Mouse (Mus musculus) limb, embryonic 12.5 days (tissue): ENCODE measurements around the gene Sdsl. TPM values are rescaled to one million over a fixed set of nuclear protein-coding genes. Genes with fewer than 3 reads are reported as not detected.

ENCODE experiments used
- ATAC-seq: fragments of 200-750 bp; cut with Nextera tagmentation; 2 replicates; pipeline ENCODE4 v1.8.0; 2017; ENCODE audit warnings: low read depth, moderate TSS enrichment; ENCODE audit not compliant: insufficient number of reproducible peaks, insufficient read depth, low FRiP score, low TSS enrichment
- H3K27ac ChIP-seq: fragments of 300-500 bp; sonication (generic); 2 replicates; pipeline ENCODE4 v1.5.1; 2016; ENCODE audit warnings: mild to moderate bottlenecking, moderate library complexity
- H3K27me3 ChIP-seq: fragments of 300-500 bp; sonication (generic); 2 replicates; pipeline ENCODE4 v1.6.1; 2016; ENCODE audit warnings: mild to moderate bottlenecking, moderate library complexity
- H3K36me3 ChIP-seq: fragments of 300-500 bp; sonication (generic); 2 replicates; pipeline ENCODE4 v1.6.1; 2016; ENCODE audit warnings: mild to moderate bottlenecking, moderate library complexity
- H3K4me1 ChIP-seq: fragments of 300-500 bp; sonication (generic); replicated peaks from 2 replicates; pipeline ENCODE4 v1.6.1; 2016
- H3K4me2 ChIP-seq: fragments of 300-500 bp; sonication (generic); 2 replicates; pipeline ENCODE4 v1.6.1; 2016; ENCODE audit warnings: mild to moderate bottlenecking, moderate library complexity
- H3K4me3 ChIP-seq: fragments of 300-500 bp; sonication (generic); replicated peaks from 2 replicates; pipeline ENCODE4 v1.5.1; 2016; ENCODE audit warnings: mild to moderate bottlenecking
- H3K9ac ChIP-seq: fragments of 300-500 bp; sonication (generic); replicated peaks from 2 replicates; pipeline ENCODE4 v1.6.1; 2016; ENCODE audit warnings: mild to moderate bottlenecking, moderate library complexity
- H3K9me3 ChIP-seq: fragments of 300-500 bp; sonication (generic); 2 replicates; pipeline ENCODE4 v1.6.1; 2016; ENCODE audit warnings: mild to moderate bottlenecking, moderate library complexity
- WGBS: fragments of 180-500 bp; shearing (Covaris S2); methylation state at CpG from one replicate; pipeline ENCODE4 v1.1.7; 2016; 5-methylcytosine and 5-hydroxymethylcytosine counted together
- polyA plus RNA-seq: library from polyadenylated mRNA; unstranded; fragments of >200 nt; fragmentation: Nextera tagmentation; extraction: Ambion mirVana; gene quantifications from 2 replicates; pipeline ENCODE4 v1.2.1, GENCODE M21; 2016

Gene Sdsl
- polyA plus RNA-seq, 1 experiment from 2014 or later, result 3.6 TPM

- Histone ChIP-seq H3K4me1 (peaks cover 4% of the 10 kb centered on the region; the same call in 1 of the 2 replicates), H3K27me3 (peaks cover 12% of the 10 kb centered on the region), H3K27ac (no peak overlapping the region; the same call in 1 of the 2 replicates), H3K9me3 (no peaks in the 10 kb centered on the region), H3K36me3 (no peaks in the 10 kb centered on the region), H3K4me2 (no peak overlapping the region), H3K4me3 (no peak overlapping the region), H3K9ac (no peak overlapping the region)
- ATAC-seq, result no peak
- WGBS, result 44% methylated on average over 4 of the region's 4 CpGs
Observed at GRCm38 (mm10) chr5:120471538-120471937, 1.1 kb downstream of the Sdsl start.

- WGBS, result 82% methylated on average over 6 of the region's 6 CpGs
- Histone ChIP-seq H3K27me3 (0 out of 2 replicates have a peak, but pooled peaks cover 4% of the 10 kb centered on the region), H3K9ac (no peak overlapping the region), H3K4me2 (no peak overlapping the region), H3K36me3 (no peaks in the 10 kb centered on the region), H3K4me1 (peaks cover 4% of the 10 kb centered on the region; the same call in 1 of the 2 replicates), H3K9me3 (0 out of 2 replicates have a peak, but pooled peaks cover 6% of the 10 kb centered on the region), H3K4me3 (no peak overlapping the region), H3K27ac (no peak overlapping the region)
- no peak for ATAC-seq
Observed at GRCm38 (mm10) chr5:120468830-120469229, 3.8 kb downstream of the Sdsl start.

- H3K4me1 ChIP-seq, result peaks cover 4% of the 10 kb centered on the region; the same call in 1 of the 2 replicates
- H3K9ac ChIP-seq, result no peak overlapping the region
- no peak overlapping the region for H3K4me2 ChIP-seq
- no peak overlapping the region for H3K27ac ChIP-seq
- 69% methylated on average over 5 of the region's 5 CpGs for WGBS
- ATAC-seq, result no peak
- H3K4me3 ChIP-seq, result no peak overlapping the region
- H3K36me3 ChIP-seq, result no peaks in the 10 kb centered on the region
- H3K27me3 ChIP-seq, result peaks cover 5% of the 10 kb centered on the region; the same call in 1 of the 2 replicates
- H3K9me3 ChIP-seq, result 0 out of 2 replicates have a peak, but pooled peaks cover 6% of the 10 kb centered on the region
Observed at GRCm38 (mm10) chr5:120468336-120468735, 4.3 kb downstream of the Sdsl start.

GRCm38 (mm10) chr5:120467026-120467425 lies 5.6 kb downstream of the Sdsl start:
- Histone ChIP-seq H3K27me3 (peaks cover 13% of the 10 kb centered on the region), H3K4me1 (peaks cover 4% of the 10 kb centered on the region; the same call in 1 of the 2 replicates), H3K27ac (no peak overlapping the region), H3K9me3 (0 out of 2 replicates have a peak, but pooled peaks cover 6% of the 10 kb centered on the region), H3K4me2 (peak overlapping the region; percentile 33), H3K4me3 (no peak overlapping the region), H3K9ac (0 out of 2 replicates have a peak overlapping the region, but pooled peaks have one; percentile 1), H3K36me3 (no peaks in the 10 kb centered on the region)
- no peak for ATAC-seq
- 6% methylated on average over 4 of the region's 4 CpGs for WGBS

- Histone ChIP-seq H3K4me2 (no peak overlapping the region), H3K9me3 (0 out of 2 replicates have a peak, but pooled peaks cover 6% of the 10 kb centered on the region), H3K4me3 (no peak overlapping the region), H3K27ac (no peak overlapping the region), H3K36me3 (no peaks in the 10 kb centered on the region), H3K9ac (no peak overlapping the region), H3K4me1 (no peaks in the 10 kb centered on the region), H3K27me3 (peaks cover 23% of the 10 kb centered on the region)
- no peak for ATAC-seq
- WGBS, result 96% methylated on average over 6 of the region's 6 CpGs
Observed at GRCm38 (mm10) chr5:120465860-120466259, 6.8 kb downstream of the Sdsl start.

GRCm38 (mm10) chr5:120465062-120465461 lies 7.5 kb downstream of the Sdsl start:
- Histone ChIP-seq H3K4me1 (no peaks in the 10 kb centered on the region), H3K9me3 (0 out of 2 replicates have a peak, but pooled peaks cover 6% of the 10 kb centered on the region), H3K9ac (no peak overlapping the region), H3K4me3 (no peak overlapping the region), H3K27me3 (peaks cover 24% of the 10 kb centered on the region), H3K27ac (no peak overlapping the region), H3K4me2 (no peak overlapping the region), H3K36me3 (no peaks in the 10 kb centered on the region)
- ATAC-seq, result no peak
- 40% methylated on average over 5 of the region's 5 CpGs for WGBS

GRCm38 (mm10) chr5:120464321-120464720 lies 8.3 kb downstream of the Sdsl start:
- H3K4me1 ChIP-seq, result no peaks in the 10 kb centered on the region
- H3K9ac ChIP-seq, result no peak overlapping the region
- 0 out of 2 replicates have a peak, but pooled peaks cover 6% of the 10 kb centered on the region for H3K9me3 ChIP-seq
- no peak overlapping the region for H3K27ac ChIP-seq
- no peak overlapping the region for H3K4me3 ChIP-seq
- WGBS, result 80% methylated on average over 4 of the region's 4 CpGs
- peaks cover 29% of the 10 kb centered on the region for H3K27me3 ChIP-seq
- ATAC-seq, result no peak
- H3K4me2 ChIP-seq, result no peak overlapping the region
- no peaks in the 10 kb centered on the region for H3K36me3 ChIP-seq

- WGBS, result 72% methylated on average over 15 of the region's 15 CpGs
Observed at GRCm38 (mm10) chr5:120461902-120462301, 10.7 kb downstream of the Sdsl start.

GRCm38 (mm10) chr5:120459133-120459532 lies 13.5 kb downstream of the Sdsl start:
- no peaks in the 10 kb centered on the region for H3K36me3 ChIP-seq
- H3K4me3 ChIP-seq, result no peak overlapping the region
- ATAC-seq, result no peak
- H3K27ac ChIP-seq, result no peak overlapping the region
- H3K4me2 ChIP-seq, result no peak overlapping the region
- no peak overlapping the region for H3K9ac ChIP-seq
- H3K9me3 ChIP-seq, result no peaks in the 10 kb centered on the region
- H3K27me3 ChIP-seq, result peaks cover 76% of the 10 kb centered on the region
- H3K4me1 ChIP-seq, result peaks cover 5% of the 10 kb centered on the region
- 83% methylated on average over 10 of the region's 10 CpGs for WGBS

More at GRCm38 (mm10) chr5:120461902-120462301, 10.7 kb downstream of the Sdsl start:
- Histone ChIP-seq H3K36me3 (no peaks in the 10 kb centered on the region), H3K4me1 (no peaks in the 10 kb centered on the region), H3K27ac (no peak overlapping the region), H3K9me3 (0 out of 2 replicates have a peak, but pooled peaks cover 6% of the 10 kb centered on the region), H3K4me2 (no peak overlapping the region), H3K9ac (no peak overlapping the region), H3K27me3 (peaks cover 49% of the 10 kb centered on the region), H3K4me3 (no peak overlapping the region)
- no peak for ATAC-seq

GRCm38 (mm10) chr5:120457628-120458027 lies 15.0 kb downstream of the Sdsl start:
- WGBS, result 5% methylated on average over 9 of the region's 9 CpGs
- no peak for ATAC-seq
- no peak overlapping the region for H3K9ac ChIP-seq
- H3K27ac ChIP-seq, result no peak overlapping the region
- H3K4me3 ChIP-seq, result no peak overlapping the region
- H3K9me3 ChIP-seq, result no peaks in the 10 kb centered on the region
- peaks cover 5% of the 10 kb centered on the region for H3K4me1 ChIP-seq
- no peak overlapping the region for H3K4me2 ChIP-seq
- no peaks in the 10 kb centered on the region for H3K36me3 ChIP-seq
- peaks cover 79% of the 10 kb centered on the region for H3K27me3 ChIP-seq

GRCm38 (mm10) chr5:120456841-120457554 lies 15.6 kb downstream of the Sdsl start:
- ATAC-seq, result no peak
- WGBS, result 53% methylated on average over 7 of the region's 7 CpGs
- no peaks in the 10 kb centered on the region for H3K9me3 ChIP-seq
- H3K27me3 ChIP-seq, result peaks cover 78% of the 10 kb centered on the region
- H3K27ac ChIP-seq, result no peak overlapping the region
- H3K4me3 ChIP-seq, result no peak overlapping the region
- H3K4me2 ChIP-seq, result no peak overlapping the region
- H3K4me1 ChIP-seq, result peaks cover 5% of the 10 kb centered on the region
- no peak overlapping the region for H3K9ac ChIP-seq
- H3K36me3 ChIP-seq, result no peaks in the 10 kb centered on the region
